Mouse (Mus musculus) left cerebral cortex, adult 18-20 months (tissue): ENCODE measurements around the gene Pcid2. TPM values are rescaled to one million over a fixed set of nuclear protein-coding genes. Genes with fewer than 3 reads are reported as not detected.
"Not testable (repeated sequence)": the region's sequence is repeated elsewhere in the genome, so short reads cannot be mapped to it uniquely, and the experiment has no call there.

Source experiments
- DNase-seq, 2 experiments: peaks; one replicate each; pipeline ENCODE4 v3.0.0; 2021 to 2022; ENCODE audit warnings: low spot score in 2 of 2, mixed read lengths in 1 of 2
- microRNA-seq, 2 experiments: library from miRNA; unstranded; fragments of <30 nt; microRNA quantifications; one replicate each; pipeline ENCODE4 v1.2.0; 2021
- total RNA-seq, 2 experiments: library from RNA; stranded (reverse); gene quantifications; 2 replicates each; pipeline ENCODE4 v1.2.3; 2021

Pcid2 gene
- total RNA-seq, 2 experiments from 2014 or later, result 26.0 to 32.1 TPM

DNA sequence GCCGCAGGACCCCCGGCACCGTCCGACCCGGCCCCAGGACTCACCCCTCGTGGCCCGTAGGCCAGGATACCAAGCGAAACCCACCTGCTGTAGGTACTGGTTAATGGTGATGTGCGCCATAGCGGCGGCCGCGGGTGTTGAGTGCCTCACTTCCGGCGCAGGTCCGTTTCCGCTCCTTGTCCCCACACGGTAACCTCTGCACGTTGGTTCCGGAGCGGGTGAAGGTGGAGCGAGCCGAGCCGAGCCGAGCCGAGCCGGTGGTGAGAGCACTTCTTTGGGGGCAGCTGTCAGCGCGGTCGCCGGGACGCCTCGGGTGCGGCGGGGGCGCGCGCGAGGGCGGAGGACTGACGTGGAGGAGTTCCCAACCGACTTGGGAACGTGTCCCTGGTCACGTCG, 570 bp downstream of the Pcid2 start:
- peak; percentile 91 to 92 for DNase-seq

DNA sequence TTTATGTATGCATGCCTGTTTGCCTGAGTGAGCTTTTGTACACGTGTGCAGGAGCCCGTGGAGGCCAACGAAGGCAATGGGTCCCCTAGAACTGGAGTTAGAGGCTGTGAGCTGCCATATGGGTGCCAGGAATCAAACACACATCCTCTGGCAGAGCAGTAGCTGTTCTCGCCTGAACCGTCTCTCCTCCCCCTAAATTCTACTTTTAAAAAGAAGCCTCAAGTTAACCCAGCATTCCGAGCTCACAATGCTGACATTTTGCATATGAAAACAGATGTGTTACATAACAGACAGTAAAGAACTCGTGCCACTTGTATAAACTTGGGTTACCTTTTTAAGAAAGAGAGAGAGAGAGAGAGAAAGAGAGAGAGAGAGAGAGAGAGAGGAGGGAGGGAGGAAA, 27.7 kb downstream of the Pcid2 start:
- no peak for DNase-seq

DNA sequence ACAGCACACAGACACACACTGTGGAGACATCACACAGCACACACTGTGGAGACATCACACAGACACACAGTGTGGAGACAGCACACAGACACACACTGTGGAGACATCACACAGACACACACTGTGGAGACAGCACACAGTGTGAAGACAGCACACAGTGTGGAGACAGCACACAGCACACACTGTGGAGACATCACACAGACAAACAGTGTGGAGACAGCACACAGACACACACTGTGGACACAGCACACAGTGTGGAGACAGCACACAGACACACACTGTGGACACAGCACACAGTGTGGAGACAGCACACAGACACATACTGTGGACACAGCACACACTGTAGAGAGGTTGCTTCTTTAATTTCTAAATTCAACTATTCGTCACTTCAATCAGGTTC, 29.7 kb downstream of the Pcid2 start:
- DNase-seq, result not testable (repeated sequence)

DNA sequence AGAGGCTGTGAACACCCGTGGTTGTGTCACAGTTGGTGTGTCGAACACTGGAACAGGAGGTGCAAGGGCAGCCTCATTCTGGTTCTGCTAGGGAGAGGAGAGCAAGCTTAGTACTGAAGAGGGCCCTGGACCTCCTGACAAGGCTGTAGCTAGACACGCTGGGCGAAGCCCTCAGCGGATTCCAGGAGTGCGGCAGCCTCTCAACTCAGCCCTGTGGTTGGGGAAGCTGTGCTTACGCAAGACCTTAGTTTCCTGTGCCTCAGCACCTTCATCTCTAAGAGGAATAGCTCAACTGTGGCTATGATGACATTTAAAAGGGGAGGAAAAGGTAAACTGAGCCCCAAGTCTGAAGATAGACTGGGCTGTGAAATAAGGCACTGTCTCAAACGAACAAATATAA, 30.2 kb downstream of the Pcid2 start:
- no peak for DNase-seq

DNA sequence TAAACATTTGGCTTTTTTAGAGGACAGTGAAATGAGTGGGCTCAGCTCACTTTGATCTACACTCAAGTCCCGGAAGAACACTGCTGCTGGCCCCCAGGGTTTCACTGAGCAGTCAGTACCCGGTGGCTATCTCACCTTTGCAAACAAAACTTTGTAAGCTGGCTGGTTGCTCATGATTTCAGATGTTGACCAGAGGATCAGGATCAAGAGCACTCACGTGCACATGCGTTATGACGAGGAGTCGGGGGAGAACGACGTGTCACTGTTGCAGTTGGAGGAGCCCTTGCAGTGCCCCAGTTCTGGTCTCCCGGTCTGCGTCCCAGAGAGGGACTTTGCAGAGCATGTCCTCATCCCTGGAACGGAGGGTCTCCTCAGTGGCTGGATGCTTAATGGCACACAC, 32.0 kb downstream of the Pcid2 start:
- no peak for DNase-seq

DNA sequence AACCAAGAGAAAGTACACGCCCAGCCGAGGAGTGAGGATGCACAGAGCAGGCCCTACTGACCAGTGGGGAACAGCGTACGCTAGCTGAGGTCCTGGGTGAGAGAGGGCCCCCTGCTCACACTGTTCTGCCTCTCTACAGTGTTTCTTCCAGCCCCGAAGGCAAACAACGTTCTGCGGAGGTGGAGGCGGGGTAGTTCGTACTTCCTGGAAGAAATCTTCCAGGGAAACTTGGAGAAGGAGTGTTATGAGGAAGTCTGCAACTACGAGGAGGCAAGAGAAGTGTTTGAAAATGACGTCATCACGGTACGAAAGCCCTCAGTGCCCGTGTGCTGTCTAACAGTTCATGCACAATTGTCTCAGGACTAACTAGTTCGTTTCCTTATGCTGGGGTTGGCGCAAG, 42.1 kb downstream of the Pcid2 start:
- no peak for DNase-seq

DNA sequence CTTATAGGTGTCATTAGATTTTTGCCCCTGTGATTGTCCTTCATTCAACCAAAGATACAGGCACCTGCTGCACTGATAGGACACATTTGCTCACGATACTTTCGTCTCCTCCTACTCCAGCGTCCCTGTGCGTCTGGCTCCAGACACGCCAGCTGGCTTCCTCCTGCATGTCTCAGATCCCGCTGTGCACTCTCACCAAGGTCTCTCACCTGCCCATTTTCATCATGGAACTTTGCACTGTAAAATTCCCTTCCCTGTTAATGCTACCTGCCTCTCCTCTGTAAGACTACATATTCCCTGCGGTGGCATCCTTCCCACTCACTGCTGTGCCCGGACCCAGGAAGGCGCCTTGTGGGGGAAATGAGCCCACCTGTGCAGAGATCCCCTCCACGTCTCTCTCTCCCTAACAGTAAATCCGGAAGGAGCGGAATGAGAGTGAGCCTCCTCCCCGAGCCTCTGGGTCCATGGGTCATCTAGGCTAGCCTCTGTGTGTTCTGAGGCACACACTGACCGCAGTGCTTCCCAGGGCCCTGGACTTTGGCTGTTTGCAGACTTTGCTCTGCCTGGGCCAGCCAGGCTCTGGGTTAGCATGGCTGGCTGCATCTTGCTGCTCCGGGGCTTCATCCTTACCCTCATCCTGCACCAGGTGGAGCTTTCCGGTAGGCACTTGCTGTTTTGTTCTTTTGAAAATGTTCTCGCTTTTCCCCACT, 44.7 kb downstream of the Pcid2 start, which contains the start of gene Proz:
TSS of gene Proz (plus strand) at position 474 of the 710 bp plus-strand sequence.
- no peak for DNase-seq

DNA sequence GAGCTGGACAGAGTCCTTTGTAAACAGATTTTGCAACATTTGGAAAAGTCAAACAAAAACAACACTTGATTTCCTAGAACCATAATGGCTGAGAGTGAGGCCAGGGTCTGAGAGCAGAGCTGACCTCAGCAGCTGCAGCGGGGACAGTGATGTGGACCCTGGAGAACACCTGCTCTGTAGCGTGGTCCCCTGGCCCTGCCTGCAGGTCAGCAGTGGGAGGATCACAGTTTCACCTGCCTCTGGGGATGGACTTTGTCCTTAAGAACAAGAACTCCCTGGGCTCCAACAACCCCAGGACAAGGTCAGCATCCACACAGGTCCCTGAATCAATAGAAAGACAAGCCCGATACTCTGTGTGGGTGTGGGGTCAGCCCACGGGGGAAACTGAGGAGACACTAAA, 47.9 kb downstream of the Pcid2 start:
- DNase-seq, result no peak

DNA sequence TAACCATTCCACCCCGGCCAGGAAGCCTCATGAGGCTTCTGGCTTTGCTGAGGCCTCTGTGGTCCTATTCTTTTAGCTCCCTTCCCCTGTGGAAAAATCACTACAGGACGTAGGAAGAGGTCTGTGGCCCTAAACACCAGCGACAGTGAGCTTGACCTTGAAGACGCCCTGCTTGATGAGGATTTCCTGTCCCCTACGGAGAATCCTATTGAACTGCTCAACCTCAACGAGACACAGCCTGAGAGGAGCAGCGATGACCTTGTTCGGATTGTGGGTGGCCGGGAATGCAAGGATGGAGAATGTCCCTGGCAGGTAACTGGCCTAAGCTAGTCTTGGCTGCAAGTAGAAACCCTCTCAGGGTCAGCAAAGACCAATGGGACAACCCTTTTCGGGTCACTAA, 54.7 kb downstream of the Pcid2 start:
- no peak for DNase-seq

DNA sequence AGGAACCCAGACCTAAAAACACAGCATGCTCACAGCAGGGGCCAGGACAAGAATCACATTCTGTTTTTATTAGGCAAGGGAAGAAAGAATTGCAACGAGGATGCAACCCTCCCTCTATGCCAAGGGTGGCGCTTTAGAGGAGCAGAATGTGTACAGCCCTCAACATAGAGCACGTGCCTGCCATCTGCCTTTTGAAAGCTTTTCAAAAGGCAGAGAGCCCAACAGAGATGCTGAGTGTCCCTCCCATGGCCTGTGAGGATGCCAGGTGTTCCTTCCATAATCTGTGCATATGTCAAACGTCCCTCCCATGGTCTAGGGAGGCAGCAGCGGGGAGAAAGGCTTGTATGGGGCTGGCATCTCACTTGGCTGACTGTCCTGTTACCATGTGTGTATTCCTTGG, 57.6 kb downstream of the Pcid2 start:
- DNase-seq, result no peak

DNA sequence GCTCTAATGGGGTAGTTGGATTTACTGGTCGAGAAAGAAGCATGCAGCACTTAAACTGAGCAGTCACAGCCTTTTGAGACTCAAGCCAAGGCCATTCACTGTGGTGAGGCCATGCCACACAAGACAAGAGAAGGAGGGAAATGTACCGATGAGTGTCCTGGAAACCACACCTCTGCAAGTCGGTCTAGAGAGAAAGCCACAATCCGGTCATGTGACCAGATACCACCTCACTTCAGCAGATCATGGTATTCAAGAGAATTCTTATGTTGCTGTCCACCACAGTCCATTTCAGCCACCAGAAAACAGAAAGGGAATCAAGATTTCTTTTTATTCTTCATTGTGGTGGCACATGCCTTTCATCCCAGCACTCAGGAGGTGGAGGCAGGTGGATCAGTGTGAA, 63.8 kb downstream of the Pcid2 start:
- no peak for DNase-seq

DNA sequence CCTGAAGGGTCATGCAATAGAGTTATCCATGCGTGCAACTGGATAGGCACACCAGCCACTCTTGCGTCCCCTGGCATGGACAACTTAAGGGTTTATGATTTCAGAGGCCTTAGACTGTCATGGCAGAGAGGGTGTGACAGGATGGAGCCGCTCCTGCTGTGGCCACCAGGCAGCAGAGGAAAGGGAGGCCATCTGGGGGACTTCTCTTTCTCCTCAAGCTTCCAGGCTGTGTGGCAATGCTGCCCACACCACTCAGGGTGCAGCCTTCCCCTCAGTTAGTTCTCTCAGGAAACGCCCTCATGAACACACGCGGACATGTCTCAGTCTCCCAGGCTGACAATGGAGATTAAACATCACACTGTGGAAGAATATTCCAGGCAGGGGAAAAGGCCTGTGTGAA, 66.2 kb downstream of the Pcid2 start:
- DNase-seq, result no peak

DNA sequence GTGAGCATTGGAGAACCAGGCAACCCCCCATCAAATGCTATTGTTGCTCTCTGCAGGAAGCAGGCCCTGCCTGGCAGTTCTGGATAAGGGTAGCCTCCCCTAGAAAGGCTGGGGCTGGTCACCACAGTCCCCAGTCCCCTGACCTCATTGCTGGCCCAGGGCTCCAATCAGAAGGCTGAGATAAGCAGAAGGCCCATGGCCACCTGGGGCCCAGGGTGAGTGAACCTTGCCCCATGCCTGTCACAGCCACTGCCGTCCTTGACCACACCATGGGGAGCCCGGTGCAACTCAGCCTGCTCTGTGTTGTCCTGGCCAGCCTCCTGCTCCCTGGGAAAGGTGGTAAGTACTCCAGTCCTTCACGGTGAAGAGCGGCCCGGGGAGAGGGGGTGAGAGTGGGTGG, 67.7 kb downstream of the Pcid2 start:
- DNase-seq, result no peak

DNA sequence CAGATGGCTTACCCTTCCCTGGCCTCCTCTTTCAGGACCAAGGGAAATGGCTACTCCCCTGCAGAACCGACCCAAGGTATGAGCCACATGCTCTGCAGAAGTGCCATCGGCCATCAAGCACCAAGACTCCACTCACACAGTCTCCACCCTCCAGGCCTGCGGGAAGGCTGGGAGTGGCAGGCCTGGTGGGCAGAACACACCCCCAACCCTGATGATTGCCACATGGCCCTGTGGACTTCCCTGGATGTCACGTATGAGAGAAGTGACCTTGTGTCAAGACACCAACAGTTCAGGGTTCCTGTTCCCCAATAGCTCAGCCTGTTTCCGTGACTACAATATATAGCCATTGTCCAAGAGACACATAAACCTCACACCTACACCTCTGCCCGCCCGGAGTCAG, 68.2 kb downstream of the Pcid2 start, which contains the start of gene F10:
TSS of gene F10 (plus strand) at position 294 of the 400 bp plus-strand sequence.
- no peak for DNase-seq

DNA sequence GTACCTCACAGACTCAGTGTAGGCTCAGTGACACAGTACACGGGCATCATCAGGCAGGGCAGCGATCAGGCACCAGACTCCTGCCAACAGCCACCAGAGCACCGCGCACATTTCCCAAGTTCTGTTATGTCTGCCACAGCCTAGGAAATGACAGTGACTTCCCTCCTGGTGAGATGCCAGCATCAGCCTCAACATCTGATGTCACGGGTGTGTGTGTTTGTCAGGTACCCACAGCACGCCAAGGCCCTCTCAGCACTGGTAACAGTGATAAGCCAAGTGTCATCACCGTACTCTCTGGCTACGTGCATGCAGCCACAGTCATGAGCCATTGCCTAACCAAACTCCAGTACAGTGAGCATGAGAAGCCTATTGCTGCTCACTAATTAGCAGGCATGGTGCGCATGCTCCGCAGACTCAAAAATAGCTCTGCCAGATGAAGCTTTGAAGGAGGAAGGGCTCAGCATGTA, 68.9 kb downstream of the Pcid2 start:
- peak in 1 of 2 experiments; percentile 28 for DNase-seq

DNA sequence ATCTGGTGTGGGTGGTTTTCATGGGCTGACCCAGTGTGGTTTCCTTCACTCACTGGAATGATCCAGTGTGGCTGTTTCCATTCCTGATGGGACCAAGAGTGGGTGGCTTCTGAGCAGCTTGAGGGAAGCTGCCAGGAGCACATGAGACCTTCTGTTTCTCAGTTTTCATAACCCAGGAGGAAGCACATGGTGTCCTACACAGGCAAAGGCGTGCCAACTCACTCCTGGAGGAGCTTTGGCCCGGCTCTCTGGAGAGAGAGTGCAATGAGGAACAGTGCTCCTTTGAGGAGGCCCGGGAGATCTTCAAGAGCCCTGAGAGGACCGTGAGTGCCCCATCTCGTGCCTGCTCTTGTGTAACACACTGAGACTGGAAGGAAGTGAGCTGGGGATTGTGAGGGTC, 76.8 kb downstream of the Pcid2 start:
- peak; percentile 72 to 86 for DNase-seq

DNA sequence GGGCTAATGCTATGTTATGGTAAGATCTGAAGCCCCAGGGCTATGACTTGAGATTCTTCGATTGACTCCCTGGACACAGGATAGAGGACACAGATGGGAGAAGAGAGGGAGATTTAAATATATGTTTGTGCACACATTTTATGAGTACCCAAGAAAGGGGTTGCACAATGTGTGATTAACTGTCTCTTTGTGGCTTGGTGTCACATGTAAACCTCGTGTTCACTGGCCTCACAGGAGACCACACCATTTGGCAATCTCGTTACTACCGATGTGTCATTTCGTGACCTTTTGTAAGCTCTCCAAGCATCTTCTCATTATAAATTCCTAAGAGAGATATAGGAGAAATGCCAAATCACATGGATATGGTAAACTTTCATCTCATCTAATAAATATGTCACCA, 77.6 kb downstream of the Pcid2 start:
- no peak for DNase-seq

Small RNA genes lying within 50 kb of the gene (microRNA-seq; reads per million reads assigned to microRNA genes)
- gene Mir7065, result 0 to 0.63 reads per million in 2 experiments

Other genes starting within 250 kb of the Pcid2 start
- 100 to 1,000 TPM; 239 to 243 TPM for gene Mcf2l, start 231.7 kb downstream of the Pcid2 start, total RNA-seq
- gene F7, start 79.4 kb downstream of the Pcid2 start, total RNA-seq, result under 1 TPM in 1 of 2 experiments, not detected in 1; 0.19 TPM
- not detected for gene F10, start 68.2 kb downstream of the Pcid2 start, total RNA-seq
- not detected for gene Proz, start 44.5 kb downstream of the Pcid2 start, total RNA-seq
- gene Cul4a, start 162 bp upstream of the Pcid2 start, total RNA-seq, result 10 to 100 TPM; 50.3 to 50.9 TPM
- 100 to 1,000 TPM; 269 to 280 TPM for gene Lamp1, start 53.7 kb upstream of the Pcid2 start, total RNA-seq
- 1 to 10 TPM; 5.1 to 5.2 TPM for gene Grtp1, start 95.2 kb upstream of the Pcid2 start, total RNA-seq
- 1 to 10 TPM; 1.0 to 1.6 TPM for gene Adprhl1, start 148.7 kb upstream of the Pcid2 start, total RNA-seq
- 10 to 100 TPM; 41.3 to 43.8 TPM for gene Dcun1d2, start 182.7 kb upstream of the Pcid2 start, total RNA-seq
- gene Tmco3, start 182.7 kb upstream of the Pcid2 start, total RNA-seq, result 10 to 100 TPM; 45.9 to 46.8 TPM
- 10 to 100 TPM; 50.1 to 59.3 TPM for gene Tfdp1, start 233.3 kb upstream of the Pcid2 start, total RNA-seq